Mouse (Mus musculus): ENCODE measurements around the gene Defb48. TPM values are rescaled to one million over a fixed set of nuclear protein-coding genes. Genes with fewer than 3 reads are reported as not detected.

The Defb48 gene
- polyA plus RNA-seq, 1 experiment from 2014 or later: not detected

Other genes with a start within 250 kb of the Defb48 start
- 20.2 and 20.3 TPM in 2 replicates for gene Ints6, start 223.3 kb downstream of the Defb48 start, polyA plus RNA-seq (2015; fragmentation: Nextera tagmentation; extraction: Ambion mirVana)
- 4.0 and 4.2 TPM in 2 replicates for gene Wdfy2, start 146.8 kb downstream of the Defb48 start, polyA plus RNA-seq (2015; fragmentation: Nextera tagmentation; extraction: Ambion mirVana)
- gene Defb47, start 13.6 kb upstream of the Defb48 start, polyA plus RNA-seq (2015; fragmentation: Nextera tagmentation; extraction: Ambion mirVana): not detected in 2 replicates
- gene Defb43, start 27.3 kb upstream of the Defb48 start, polyA plus RNA-seq (2015; fragmentation: Nextera tagmentation; extraction: Ambion mirVana): not detected in 2 replicates
- 0.19 and 0.26 TPM in 2 replicates for gene Defb42, start 62.5 kb upstream of the Defb48 start, polyA plus RNA-seq (2015; fragmentation: Nextera tagmentation; extraction: Ambion mirVana)
- gene Defb30, start 65.5 kb upstream of the Defb48 start, polyA plus RNA-seq (2015; fragmentation: Nextera tagmentation; extraction: Ambion mirVana): not detected in 2 replicates

All from intestine, embryonic 15.5 days (tissue).